Mouse (Mus musculus): ENCODE data around the gene Prmt9. TPM values are rescaled to one million over a fixed set of nuclear protein-coding genes. Genes with fewer than 3 reads are reported as not detected.

Gene Prmt9
- 12.7 TPM for polyA plus RNA-seq (2014; fragmentation: Illumina TruSeq; extraction: RNeasy Lipid Tissue Mini Kit (QIAGEN cat#74804); ENCODE audit: low read depth, low replicate concordance)

DNA sequence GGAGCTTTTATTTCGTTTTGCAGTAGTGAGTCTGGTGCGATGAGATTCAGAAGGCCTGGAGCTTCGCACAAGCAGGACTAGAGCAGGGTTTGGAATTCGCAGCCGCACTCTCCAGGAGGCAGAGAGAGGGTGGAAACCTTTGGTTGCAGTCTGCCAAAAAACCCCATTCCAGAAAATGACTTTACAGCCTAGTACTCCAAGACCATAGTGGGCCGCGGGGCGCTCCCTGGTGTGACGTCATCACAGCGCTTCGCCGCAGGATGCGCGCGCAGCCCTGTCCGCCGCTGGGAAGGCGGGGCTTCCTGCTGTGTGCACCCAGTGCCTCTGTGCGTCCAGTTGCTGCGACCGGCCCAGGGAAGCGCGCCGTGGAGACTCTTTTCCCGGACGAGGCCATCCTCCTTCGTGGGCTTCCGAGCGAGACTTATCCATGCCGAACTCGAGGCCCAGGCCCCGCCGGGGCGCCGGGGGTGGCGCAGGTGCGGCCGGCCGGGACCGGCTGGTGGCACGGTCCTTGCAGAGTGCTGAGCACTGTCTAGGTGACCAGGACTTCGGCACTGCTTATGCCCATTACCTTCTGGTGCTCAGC is at the start of gene Prmt9:
Gene Prmt9, plus strand, starts transcription at position 277 of the 586 bp plus-strand sequence.

DNA sequence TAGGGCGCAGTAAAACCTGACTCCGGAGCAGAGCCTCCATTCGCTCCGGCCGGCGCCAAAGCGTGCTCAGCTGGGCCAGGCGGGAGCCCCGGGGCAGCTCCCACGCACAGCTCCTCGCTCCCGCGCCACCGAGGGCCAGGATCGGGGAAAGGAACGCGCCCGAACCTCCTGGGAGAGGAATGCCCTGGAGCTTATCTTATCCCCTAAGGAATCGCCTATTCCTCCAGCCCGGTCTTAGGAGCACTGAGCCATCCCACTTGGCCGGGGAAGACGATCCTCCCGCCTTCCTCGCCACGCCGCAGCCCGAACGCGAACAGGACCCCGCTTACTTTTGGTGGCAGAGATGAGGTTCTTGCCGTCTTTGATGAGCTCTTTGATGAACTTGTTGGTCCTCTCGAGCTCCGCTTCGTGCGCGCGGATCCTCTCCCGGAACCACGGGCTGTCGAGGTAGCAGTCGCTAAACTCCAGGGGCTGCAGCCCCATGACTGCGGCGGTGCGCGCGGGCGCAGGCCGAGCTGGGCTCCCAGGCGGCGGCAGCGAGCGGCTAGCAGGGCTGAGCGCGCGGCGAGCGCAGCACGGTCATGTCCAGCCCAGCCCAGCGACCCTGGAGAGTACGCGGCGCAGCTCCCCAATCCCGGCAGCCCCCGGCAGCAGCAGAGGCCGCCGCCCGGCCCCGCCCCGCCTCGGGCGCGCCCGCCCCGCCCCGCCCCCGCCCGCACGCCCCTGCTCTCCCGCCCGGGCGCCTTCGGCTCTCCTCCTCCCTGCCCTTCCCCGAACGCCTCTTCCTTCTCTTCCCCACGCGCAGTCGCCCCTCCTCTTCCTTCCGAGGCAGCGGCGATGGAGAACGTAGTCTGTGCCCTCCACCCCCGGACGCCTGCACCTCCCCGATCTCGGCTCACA is 31.6 kb upstream of the Prmt9 start, which contains the start of gene Arhgap10:
Gene Arhgap10, minus strand, starts transcription at position 653 of the 900 bp plus-strand sequence.

DNA sequence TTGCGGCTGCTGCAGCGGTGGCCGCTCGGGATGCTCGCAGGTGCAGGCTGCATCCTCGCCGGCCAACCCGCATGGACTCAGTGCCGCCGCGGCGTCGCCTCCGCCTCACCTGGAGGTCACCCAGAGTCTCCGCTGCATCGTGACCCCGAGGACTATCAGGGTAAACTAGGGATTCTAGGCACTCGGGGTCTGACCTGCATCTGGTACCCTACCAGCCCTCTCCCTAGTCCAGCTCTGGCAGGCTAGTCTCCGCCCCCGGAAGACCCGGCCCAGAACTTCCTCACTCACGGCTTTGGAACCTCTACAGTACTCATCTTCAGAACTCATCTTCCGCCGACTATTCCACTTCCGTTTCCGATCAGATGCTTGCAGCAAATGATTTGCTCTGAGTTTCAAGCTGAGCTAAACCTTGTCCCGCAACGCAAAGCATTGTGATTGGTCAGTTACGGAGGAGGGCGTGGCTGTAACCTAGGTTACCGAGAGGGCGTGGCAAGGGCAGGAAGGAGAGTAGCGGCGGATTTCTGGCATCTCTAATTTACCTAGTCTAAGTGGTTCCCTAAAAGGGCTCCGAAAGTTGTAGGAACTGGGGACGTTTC is 61.3 kb downstream of the Prmt9 start, which contains the start of gene Tmem184c:
Gene Tmem184c, minus strand, starts transcription at position 325 of the 596 bp plus-strand sequence.

Other genes starting within 250 kb of the Prmt9 start
- gene Arhgap10, start 31.4 kb upstream of the Prmt9 start, polyA plus RNA-seq (2014; fragmentation: Illumina TruSeq; extraction: RNeasy Lipid Tissue Mini Kit (QIAGEN cat#74804); ENCODE audit: low read depth, low replicate concordance) = 9.1 TPM
- gene Tmem184c, start 61.3 kb downstream of the Prmt9 start, polyA plus RNA-seq (2014; fragmentation: Illumina TruSeq; extraction: RNeasy Lipid Tissue Mini Kit (QIAGEN cat#74804); ENCODE audit: low read depth, low replicate concordance) = 21.6 TPM
- gene Ednra, start 175.1 kb downstream of the Prmt9 start, polyA plus RNA-seq (2014; fragmentation: Illumina TruSeq; extraction: RNeasy Lipid Tissue Mini Kit (QIAGEN cat#74804); ENCODE audit: low read depth, low replicate concordance) = 13.1 TPM

All from adipose tissue, adult 10 weeks (tissue).